Mouse (Mus musculus): Measurements from ENCODE around the gene 9930022D16Rik. TPM values are rescaled to one million over a fixed set of nuclear protein-coding genes. Genes with fewer than 3 reads are reported as not detected.

Gene 9930022D16Rik
- not detected for total RNA-seq (2021)

DNA sequence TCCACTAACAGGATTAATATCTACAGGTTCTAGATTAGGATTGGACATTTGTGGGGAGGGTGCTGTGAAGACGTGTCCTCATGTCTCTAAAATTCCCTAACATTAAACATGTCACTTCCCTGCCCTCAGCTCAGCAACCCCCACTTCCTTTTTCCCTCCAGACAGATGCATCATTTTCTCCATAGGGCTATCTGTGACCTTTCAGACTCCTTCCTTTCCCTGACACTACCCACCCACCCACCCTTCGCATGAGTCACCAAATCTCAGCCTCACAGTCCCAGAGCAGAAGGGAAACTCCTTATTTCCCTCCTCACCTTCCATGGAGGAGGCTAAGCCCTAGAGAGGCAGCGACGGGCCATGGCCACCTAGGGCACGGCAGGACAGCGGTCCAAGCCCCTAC is at the start of gene 9930022D16Rik:
Gene 9930022D16Rik, plus strand, starts transcription at position 301 of the 400 bp plus-strand sequence.
- no peak for DNase-seq (ENCODE audit: extremely low spot score in 1 of 2, low spot score in 2 of 2)
- intact Hi-C loops (cut with DNase I), result no loop called here

DNA sequence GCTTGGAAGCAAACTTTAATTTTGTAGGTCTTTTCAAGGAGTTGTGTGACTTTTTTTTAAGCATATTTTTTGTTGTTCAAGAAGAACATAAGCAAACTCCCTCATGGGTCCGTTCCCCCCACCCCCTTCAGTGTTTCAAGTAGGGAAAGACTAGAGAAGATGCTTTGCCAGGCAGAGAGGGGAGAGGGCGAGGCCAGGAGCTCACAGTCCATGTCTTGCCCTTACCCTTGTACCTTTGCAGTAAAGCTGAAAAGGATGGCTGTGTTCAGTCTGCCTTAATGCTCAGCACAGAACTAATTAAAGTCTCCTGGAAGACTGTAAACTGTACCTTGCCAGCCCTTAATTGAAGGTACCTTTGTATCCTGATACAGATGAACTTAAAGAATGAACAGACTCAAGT is 49.4 kb upstream of the 9930022D16Rik start:
- DNase-seq (ENCODE audit: extremely low spot score in 1 of 2, low spot score in 2 of 2), result no peak
- intact Hi-C loops (cut with DNase I), result no loop called here

GRCm38 (mm10) chr11:109364881-109365280 is 48.8 kb upstream of the 9930022D16Rik start:
- DNase-seq (ENCODE audit: extremely low spot score in 1 of 2, low spot score in 2 of 2), result no peak
- intact Hi-C loops (cut with DNase I), result loop anchor here (5.0 kb wide), 1 partner anchor 57 kb away; no protein-coding TSS in a partner anchor

- intact Hi-C loops (cut with DNase I), result loop anchor here (5.0 kb wide), 1 partner anchor 56 kb away; no protein-coding TSS in a partner anchor
- no peak for DNase-seq (ENCODE audit: extremely low spot score in 1 of 2, low spot score in 2 of 2)
Measured at GRCm38 (mm10) chr11:109365818-109366217, 47.9 kb upstream of the 9930022D16Rik start.

DNA sequence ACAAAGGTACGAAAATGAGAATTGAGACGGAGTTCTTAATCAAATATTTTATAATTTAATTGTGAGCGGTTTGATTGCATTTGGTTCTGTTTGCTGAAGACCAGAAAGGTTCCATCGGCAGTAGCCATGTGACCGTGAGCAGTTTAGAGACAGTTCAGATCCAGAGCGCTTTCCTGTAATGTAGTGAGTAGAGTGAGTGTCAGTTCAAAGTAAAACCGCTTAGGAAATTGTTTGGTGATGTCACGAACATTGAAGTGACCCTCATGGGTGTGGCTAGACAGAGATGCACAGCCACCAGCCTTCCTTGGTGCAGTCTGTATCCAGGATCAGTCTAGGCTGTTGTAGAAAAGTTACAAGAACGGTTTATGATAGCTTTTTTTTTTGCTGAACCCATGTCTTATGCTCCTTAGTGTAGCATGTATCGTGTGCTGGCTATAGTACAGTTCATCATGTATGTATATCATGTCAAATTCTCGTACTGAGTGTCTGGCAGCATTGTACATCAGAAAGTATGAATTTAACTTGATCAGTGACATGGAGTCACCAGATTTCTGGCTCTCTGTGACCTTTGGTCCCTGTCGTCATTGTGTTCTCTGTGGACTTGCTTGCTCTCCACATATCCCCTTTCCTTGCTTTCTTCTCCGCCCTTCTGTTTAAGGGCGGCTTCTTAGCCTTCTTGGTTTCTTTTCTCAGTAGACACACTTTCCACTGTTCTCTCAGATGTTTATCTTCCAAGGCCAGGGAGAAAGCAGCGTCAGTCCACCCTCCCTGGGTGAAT is 46.7 kb upstream of the 9930022D16Rik start:
- no peak for DNase-seq (ENCODE audit: extremely low spot score in 1 of 2, low spot score in 2 of 2)
- intact Hi-C loops (cut with DNase I), result loop anchor here (5.0 kb wide), 1 partner anchor 55 kb away; no protein-coding TSS in a partner anchor

GRCm38 (mm10) chr11:109369026-109369637 is 44.6 kb upstream of the 9930022D16Rik start:
- intact Hi-C loops (cut with DNase I), result loop anchor here (5.0 kb wide), 1 partner anchor 53 kb away; no protein-coding TSS in a partner anchor
- DNase-seq (ENCODE audit: extremely low spot score in 1 of 2, low spot score in 2 of 2), result no peak

DNA sequence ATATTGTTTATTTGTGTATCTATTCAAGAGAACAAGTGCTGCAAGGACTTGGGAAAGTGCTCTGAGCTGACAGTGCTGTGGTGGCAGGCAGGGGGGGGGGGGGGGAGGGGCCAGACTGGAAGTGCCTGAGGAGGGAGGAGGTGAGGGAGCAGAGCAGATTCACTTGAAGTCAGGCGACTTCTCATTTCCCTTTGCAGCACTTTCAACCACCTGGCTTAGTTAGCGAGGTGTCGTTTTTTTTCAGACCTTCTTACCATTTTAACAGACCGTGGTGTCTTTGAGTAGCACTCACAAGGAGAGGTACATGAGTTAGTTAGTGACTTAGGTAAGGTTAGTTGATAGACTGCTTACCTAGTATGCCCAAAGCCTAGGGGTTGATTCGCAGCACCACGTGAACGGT is 38.3 kb upstream of the 9930022D16Rik start:
- intact Hi-C loops (cut with DNase I), result no loop called here
- no peak for DNase-seq (ENCODE audit: extremely low spot score in 1 of 2, low spot score in 2 of 2)

- intact Hi-C loops (cut with DNase I), result no loop called here
- no peak for DNase-seq (ENCODE audit: extremely low spot score in 1 of 2, low spot score in 2 of 2)
Measured at GRCm38 (mm10) chr11:109376484-109377143, 37.1 kb upstream of the 9930022D16Rik start.

DNA sequence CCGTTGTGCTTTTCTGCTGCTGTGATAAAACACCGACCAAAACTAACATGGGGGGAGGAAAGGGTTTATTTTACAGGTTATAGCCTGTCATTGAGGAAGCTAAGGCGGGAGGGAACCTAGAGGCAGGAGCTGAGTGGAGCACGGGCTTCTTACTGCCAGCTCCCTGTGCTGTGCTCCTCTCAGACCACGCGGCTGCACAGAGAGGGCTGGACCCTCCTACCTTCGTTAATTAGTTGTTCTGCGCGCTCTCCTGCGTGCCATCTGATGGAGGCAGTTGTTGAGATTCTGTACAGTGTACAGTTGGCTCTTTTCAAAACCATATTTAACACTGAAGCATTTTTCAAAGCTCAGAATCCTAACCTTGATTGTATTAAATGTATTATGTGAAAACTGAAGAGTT is 36.2 kb upstream of the 9930022D16Rik start:
- DNase-seq (ENCODE audit: extremely low spot score in 1 of 2, low spot score in 2 of 2), result no peak
- intact Hi-C loops (cut with DNase I), result no loop called here

GRCm38 (mm10) chr11:109378051-109378450 is 35.7 kb upstream of the 9930022D16Rik start:
- intact Hi-C loops (cut with DNase I), result no loop called here
- DNase-seq (ENCODE audit: extremely low spot score in 1 of 2, low spot score in 2 of 2), result no peak

GRCm38 (mm10) chr11:109380662-109381061 is 33.1 kb upstream of the 9930022D16Rik start:
- intact Hi-C loops (cut with DNase I), result no loop called here
- DNase-seq (ENCODE audit: extremely low spot score in 1 of 2, low spot score in 2 of 2), result no peak

GRCm38 (mm10) chr11:109385296-109385695 is 28.4 kb upstream of the 9930022D16Rik start:
- intact Hi-C loops (cut with DNase I), result no loop called here
- DNase-seq (ENCODE audit: extremely low spot score in 1 of 2, low spot score in 2 of 2), result no peak

DNA sequence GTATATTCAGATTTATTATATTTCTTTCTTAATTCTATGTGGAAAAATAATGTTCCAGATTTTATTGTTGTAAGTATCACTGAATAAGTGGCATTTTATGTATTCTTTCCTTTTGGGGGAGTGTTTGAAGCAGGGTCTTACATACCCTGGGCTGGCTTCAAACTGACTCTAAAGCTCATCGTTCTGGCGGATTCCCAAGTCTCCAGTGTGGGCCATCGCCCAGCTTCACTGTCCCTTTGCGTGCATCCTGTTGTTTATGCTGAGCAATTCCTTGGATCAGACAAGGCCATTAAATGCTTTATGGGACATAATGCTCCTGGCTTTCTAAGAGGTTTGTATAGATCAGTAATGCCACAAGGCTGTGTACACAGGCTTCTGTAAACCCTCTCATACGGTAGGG is 24.7 kb upstream of the 9930022D16Rik start:
- no peak for DNase-seq (ENCODE audit: extremely low spot score in 1 of 2, low spot score in 2 of 2)
- intact Hi-C loops (cut with DNase I), result no loop called here

GRCm38 (mm10) chr11:109391200-109391599 is 22.5 kb upstream of the 9930022D16Rik start:
- intact Hi-C loops (cut with DNase I), result no loop called here
- DNase-seq (ENCODE audit: extremely low spot score in 1 of 2, low spot score in 2 of 2), result no peak

- no peak for DNase-seq (ENCODE audit: extremely low spot score in 1 of 2, low spot score in 2 of 2)
- intact Hi-C loops (cut with DNase I), result no loop called here
Measured at GRCm38 (mm10) chr11:109391760-109392159, 22.0 kb upstream of the 9930022D16Rik start.

- no peak for DNase-seq (ENCODE audit: extremely low spot score in 1 of 2, low spot score in 2 of 2)
- intact Hi-C loops (cut with DNase I), result no loop called here
Measured at GRCm38 (mm10) chr11:109392601-109393000, 21.1 kb upstream of the 9930022D16Rik start.

- no peak for DNase-seq (ENCODE audit: extremely low spot score in 1 of 2, low spot score in 2 of 2)
- intact Hi-C loops (cut with DNase I), result no loop called here
Measured at GRCm38 (mm10) chr11:109394758-109395157, 19.0 kb upstream of the 9930022D16Rik start.

- intact Hi-C loops (cut with DNase I), result no loop called here
- no peak for DNase-seq (ENCODE audit: extremely low spot score in 1 of 2, low spot score in 2 of 2)
Measured at GRCm38 (mm10) chr11:109395291-109395690, 18.4 kb upstream of the 9930022D16Rik start.

GRCm38 (mm10) chr11:109406431-109406830 is 7.3 kb upstream of the 9930022D16Rik start:
- intact Hi-C loops (cut with DNase I), result no loop called here
- no peak for DNase-seq (ENCODE audit: extremely low spot score in 1 of 2, low spot score in 2 of 2)

All from left cerebral cortex, postnatal 10 days (tissue).